Mouse (Mus musculus) hindbrain, embryonic 15.5 days (tissue): Measurements from ENCODE around the gene Rfc5. TPM values are rescaled to one million over a fixed set of nuclear protein-coding genes. Genes with fewer than 3 reads are reported as not detected.
A peak's percentile ranks its signal among the peaks of the same experiment; 100 is the strongest.
"Not testable (repeated sequence)": the region's sequence is repeated elsewhere in the genome, so short reads cannot be mapped to it uniquely, and the experiment has no call there.

Source experiments
- ATAC-seq: fragments of 200-750 bp; cut with Nextera tagmentation; 2 replicates; pipeline ENCODE4 v1.8.0; 2017; ENCODE audit warnings: low read depth, moderate number of reproducible peaks, moderate TSS enrichment; ENCODE audit not compliant: low FRiP score
- H3K27ac ChIP-seq: fragments of 300-500 bp; sonication (generic); replicated peaks from 2 replicates; pipeline ENCODE4 v1.5.1; 2015; ENCODE audit warnings: mild to moderate bottlenecking, inconsistent platforms
- H3K27me3 ChIP-seq: fragments of 300-500 bp; sonication (generic); 2 replicates; pipeline ENCODE4 v1.6.1; 2015; ENCODE audit warnings: control low read depth, inconsistent platforms
- H3K36me3 ChIP-seq: fragments of 300-500 bp; sonication (generic); 2 replicates; pipeline ENCODE4 v1.6.1; 2015; ENCODE audit warnings: control low read depth, inconsistent platforms
- H3K4me1 ChIP-seq: fragments of 300-500 bp; sonication (generic); replicated peaks from 2 replicates; pipeline ENCODE4 v1.6.1; 2015; ENCODE audit warnings: control low read depth, inconsistent platforms
- H3K4me2 ChIP-seq: fragments of 300-500 bp; sonication (generic); 2 replicates; pipeline ENCODE4 v1.6.1; 2015; ENCODE audit warnings: moderate library complexity, mild to moderate bottlenecking, inconsistent platforms
- H3K4me3 ChIP-seq: fragments of 300-500 bp; sonication (generic); 2 replicates; pipeline ENCODE4 v1.5.1; 2015; ENCODE audit warnings: mild to moderate bottlenecking, inconsistent platforms
- H3K9ac ChIP-seq: fragments of 300-500 bp; sonication (generic); 2 replicates; pipeline ENCODE4 v1.6.1; 2015; ENCODE audit warnings: inconsistent platforms
- H3K9me3 ChIP-seq: fragments of 300-500 bp; sonication (generic); 2 replicates; pipeline ENCODE4 v1.6.1; 2016; ENCODE audit warnings: control low read depth, inconsistent platforms
- WGBS: fragments of 180-500 bp; shearing (Covaris S2); methylation state at CpG from one replicate; pipeline ENCODE4 v1.1.7; 2015; 5-methylcytosine and 5-hydroxymethylcytosine counted together
- polyA plus RNA-seq: library from polyadenylated mRNA; unstranded; fragments of >200 nt; fragmentation: Nextera tagmentation; extraction: Ambion mirVana; gene quantifications from 2 replicates; pipeline ENCODE4 v1.2.1, GENCODE M21; 2015

Rfc5 gene
- polyA plus RNA-seq: 30.2 and 33.1 TPM in 2 replicates

DNA sequence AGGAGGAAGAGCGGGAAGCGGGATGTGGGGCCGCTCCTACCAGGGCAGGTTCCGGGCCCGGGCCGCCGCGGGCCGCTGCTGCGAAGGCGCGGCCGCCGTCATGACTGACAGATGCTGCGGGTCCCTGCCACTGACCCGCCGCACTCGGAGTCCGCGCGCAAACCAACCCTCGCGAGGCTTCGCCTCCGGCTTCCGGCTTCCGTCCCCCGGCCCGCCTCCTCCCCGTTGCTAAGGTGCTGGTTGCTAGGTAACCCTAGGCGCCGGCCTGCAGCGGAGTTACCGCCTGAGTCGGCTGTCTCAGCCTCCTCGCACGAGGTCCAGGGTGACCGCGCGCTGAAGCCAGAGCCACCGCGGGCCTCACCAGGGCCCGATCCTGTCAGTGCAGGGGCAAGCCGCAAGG is at the start of gene Rfc5:
Gene Rfc5, minus strand, starts transcription at position 171 of the 400 bp plus-strand sequence.
- Histone ChIP-seq H3K9ac (peak within 1 kb of the TSS; percentile 80), H3K27ac (peak within 1 kb of the TSS; percentile 76), H3K27me3 (no peaks in the 10 kb centered on the region), H3K4me1 (peaks cover 15% of the 10 kb centered on the region), H3K4me3 (peak within 1 kb of the TSS; percentile 92), H3K9me3 (no peaks in the 10 kb centered on the region), H3K4me2 (peak within 1 kb of the TSS; percentile 80), H3K36me3 (peaks cover 16% of the 10 kb centered on the region)
- ATAC-seq: peak; percentile 96
- WGBS: under 1% methylated on average over 44 of the region's 44 CpGs

DNA sequence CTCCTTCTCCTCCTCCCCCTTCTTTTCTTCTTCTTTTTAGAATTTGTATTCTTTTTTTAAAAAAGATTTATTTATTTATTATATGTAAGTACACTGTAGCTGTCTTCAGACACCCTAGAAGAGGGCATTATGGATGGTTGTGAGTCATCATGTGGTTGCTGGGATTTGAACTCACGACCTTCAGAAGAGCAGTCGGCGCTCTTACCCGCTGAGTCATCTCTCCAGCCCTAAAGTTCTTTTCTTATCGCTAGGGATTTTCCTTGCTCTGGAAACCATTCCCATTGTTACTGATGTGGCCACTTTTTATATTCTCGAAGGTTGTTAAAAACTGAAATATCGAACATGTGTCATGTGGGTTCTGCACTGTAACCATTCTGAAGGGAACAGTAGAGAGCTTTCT is 44.7 kb upstream of the Rfc5 start:
- not testable (repeated sequence) for H3K4me3 ChIP-seq, H3K27me3 ChIP-seq, H3K4me2 ChIP-seq, H3K9me3 ChIP-seq, ATAC-seq, H3K9ac ChIP-seq, H3K27ac ChIP-seq, H3K36me3 ChIP-seq, H3K4me1 ChIP-seq
- WGBS: 92% methylated on average over 7 of the region's 7 CpGs

DNA sequence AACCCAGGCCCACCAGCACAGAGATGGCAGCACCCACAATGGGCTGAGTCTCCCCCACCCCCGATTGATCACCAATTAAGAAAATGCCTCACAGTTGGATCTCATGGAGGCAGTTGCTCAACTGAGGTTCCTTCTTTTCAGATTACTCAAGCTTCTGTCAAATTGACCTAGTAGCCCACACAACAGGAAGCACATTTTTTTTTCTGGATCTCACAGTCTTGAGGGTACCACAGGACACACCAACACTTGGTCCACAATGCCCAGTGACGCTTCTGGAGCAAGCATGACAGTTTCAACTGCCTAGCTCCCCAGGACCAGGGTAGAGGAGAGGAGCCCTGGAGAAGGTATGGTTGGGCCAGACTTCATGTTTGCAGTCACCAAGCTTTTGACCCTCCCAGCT is 28.6 kb upstream of the Rfc5 start:
- H3K27me3 ChIP-seq: no peaks in the 10 kb centered on the region
- no peak overlapping the region for H3K27ac ChIP-seq
- WGBS: 76% methylated on average over 2 of the region's 2 CpGs
- no peaks in the 10 kb centered on the region for H3K9me3 ChIP-seq
- H3K36me3 ChIP-seq: no peaks in the 10 kb centered on the region
- no peak for ATAC-seq
- H3K4me1 ChIP-seq: peaks cover 29% of the 10 kb centered on the region
- H3K4me3 ChIP-seq: no peak overlapping the region
- H3K4me2 ChIP-seq: no peak overlapping the region
- no peak overlapping the region for H3K9ac ChIP-seq

DNA sequence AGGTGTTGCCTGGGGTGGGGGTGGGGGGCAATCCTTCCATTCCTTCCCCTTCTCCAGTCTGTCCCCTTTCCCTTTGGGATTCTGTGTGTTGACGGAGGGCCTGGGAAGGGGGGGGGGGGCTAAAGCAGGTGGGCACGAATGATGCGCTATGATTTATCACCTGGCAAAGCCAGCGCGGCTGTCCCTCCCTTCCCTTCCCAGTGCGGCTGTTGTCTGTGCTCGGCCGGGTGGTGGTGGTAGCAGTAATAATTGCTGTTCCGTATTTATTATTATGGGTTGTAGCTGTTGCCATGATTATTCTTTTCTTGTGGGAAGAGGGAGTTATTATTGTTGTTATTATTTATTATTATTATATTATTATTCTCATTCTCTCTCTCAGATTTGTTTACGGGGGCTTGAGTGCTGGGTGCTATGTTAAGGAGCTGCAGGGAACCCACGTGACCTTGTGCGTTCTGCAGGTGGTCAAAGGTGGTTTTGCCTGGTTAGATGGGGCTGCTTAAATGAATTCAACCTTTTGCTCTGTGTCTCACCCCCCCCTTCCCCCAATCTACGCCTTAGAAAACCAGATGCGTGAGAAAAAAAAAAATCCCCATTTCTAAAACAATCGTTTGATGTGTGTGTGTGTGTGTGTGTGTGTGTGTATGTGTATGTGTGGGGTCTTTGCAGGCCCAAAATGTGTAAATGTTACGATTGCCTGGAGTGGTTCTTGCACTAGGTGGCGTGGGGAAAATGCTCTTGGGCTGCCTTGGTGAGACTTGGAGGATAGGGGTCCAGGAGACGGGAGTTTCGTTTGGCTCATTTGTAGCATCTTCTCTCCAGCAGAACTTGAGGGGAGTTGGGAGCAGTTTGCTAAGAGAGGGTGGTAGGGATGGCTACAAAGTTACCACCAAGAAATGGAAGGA is 26.4 kb upstream of the Rfc5 start:
- Histone ChIP-seq H3K36me3 (no peaks in the 10 kb centered on the region), H3K4me2 (peak overlapping the region; percentile 80), H3K4me3 (peak overlapping the region; percentile 83), H3K4me1 (peaks cover 29% of the 10 kb centered on the region), H3K27me3 (no peaks in the 10 kb centered on the region), H3K9ac (peak overlapping the region; percentile 83), H3K9me3 (no peaks in the 10 kb centered on the region), H3K27ac (peak overlapping the region; percentile 100)
- 19% methylated on average over 19 of the region's 19 CpGs for WGBS
- ATAC-seq: 0 out of 2 replicates have a peak, but pooled peaks have one; percentile 13

DNA sequence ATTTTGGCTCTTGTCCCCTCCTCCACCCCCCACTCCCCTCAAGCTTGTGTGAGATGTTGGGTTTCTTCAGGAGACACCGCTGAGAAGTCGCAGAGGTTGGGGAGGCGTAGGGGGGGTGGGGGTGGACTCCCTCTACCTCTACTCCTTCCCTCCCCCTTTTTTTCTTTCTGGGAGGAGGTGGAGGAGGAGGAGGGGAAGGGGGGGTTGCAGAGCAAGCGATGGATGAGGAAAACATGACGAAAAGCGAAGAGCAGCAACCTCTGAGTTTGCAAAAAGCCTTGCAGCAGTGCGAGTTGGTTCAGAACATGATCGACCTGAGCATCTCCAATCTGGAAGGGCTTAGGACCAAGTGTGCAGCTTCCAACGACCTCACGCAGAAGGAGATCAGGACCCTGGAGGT is 25.8 kb upstream of the Rfc5 start:
- Histone ChIP-seq H3K4me2 (peak overlapping the region; percentile 80), H3K9me3 (no peaks in the 10 kb centered on the region), H3K4me1 (peaks cover 29% of the 10 kb centered on the region), H3K9ac (peak overlapping the region; percentile 83), H3K27ac (peak overlapping the region; percentile 100), H3K36me3 (no peaks in the 10 kb centered on the region), H3K4me3 (peak overlapping the region; percentile 83), H3K27me3 (no peaks in the 10 kb centered on the region)
- 1% methylated on average over 10 of the region's 10 CpGs for WGBS
- ATAC-seq: peak; percentile 47

DNA sequence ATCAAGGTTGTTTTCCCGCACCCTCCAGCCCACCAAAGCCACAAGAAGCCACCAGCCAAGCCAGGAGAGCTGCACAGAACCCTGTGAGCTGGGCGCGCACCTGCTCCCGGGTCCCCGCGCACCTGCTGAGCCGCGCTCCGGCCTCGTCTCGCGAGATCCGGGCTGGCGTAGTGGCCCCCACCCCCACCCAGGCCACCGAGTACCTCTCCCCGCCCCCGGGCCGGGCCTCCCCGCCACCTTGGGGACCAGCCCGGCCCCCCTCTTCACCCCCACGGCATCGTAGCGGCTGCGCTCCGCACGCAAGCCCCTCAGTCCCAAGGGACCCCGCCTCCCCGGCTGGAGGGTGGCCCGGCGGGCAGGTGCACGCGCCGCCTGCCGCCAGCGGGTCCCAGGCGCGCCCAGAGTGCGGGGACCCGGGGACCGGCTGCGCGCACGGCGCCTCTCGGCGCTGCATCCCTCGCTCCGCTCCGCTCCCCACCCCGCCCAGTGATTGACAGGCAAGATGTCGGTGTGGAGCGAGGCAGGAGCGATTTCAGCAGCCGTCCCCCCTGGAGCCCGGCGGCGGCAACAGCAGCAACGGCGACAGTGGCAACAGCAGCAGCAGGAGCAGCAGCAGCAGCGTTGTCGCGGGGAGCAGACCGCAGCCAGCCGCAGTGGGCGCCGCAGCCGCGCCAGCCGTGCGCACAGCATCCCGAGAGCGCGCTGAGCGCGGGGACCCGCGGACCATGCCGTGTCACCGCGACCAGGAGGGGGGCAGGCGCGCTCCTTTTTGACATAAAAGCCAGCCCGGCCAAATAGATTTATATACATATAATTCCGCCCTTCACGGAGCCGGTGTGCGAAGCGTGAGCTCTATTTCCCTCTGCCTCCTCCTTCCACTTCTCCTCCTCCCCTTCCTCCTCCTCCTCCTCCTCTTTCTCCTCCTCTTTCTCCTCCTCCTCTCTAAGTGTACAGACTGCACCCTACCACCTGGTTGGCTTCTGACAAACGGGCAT is 25.0 kb upstream of the Rfc5 start, which contains the start of gene Ksr2:
Gene Ksr2, plus strand, starts transcription at position 494 of the 995 bp plus-strand sequence.
- H3K9ac ChIP-seq: peak within 1 kb of the TSS; percentile 83
- ATAC-seq: peak; percentile 91
- 0% methylated on average over 85 of the region's 89 CpGs for WGBS
- H3K4me1 ChIP-seq: peaks cover 29% of the 10 kb centered on the region
- no peaks in the 10 kb centered on the region for H3K27me3 ChIP-seq
- H3K27ac ChIP-seq: peak within 1 kb of the TSS; percentile 100
- no peaks in the 10 kb centered on the region for H3K36me3 ChIP-seq
- H3K4me2 ChIP-seq: peak within 1 kb of the TSS; percentile 80
- H3K9me3 ChIP-seq: no peaks in the 10 kb centered on the region
- peak within 1 kb of the TSS; percentile 83 for H3K4me3 ChIP-seq

DNA sequence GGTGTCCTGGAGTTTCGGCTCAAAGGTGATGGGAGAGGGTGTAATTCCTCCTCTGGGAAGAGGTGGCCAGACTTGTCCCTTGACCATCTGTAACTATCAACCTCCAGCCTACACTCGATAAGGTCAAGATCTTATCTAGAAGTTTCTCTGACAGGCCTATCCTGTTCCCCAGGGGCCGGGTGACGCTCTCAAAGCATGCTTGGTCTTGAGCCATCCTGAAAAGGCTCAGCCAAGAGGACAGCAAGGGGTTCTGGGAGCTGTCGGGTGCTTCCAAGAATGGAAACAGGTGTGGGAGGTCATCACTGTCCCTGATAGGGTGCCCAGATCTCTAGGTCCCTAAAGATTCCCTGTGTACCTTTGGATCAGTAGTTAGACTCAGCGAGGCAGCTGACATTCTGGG is 20.5 kb upstream of the Rfc5 start:
- Histone ChIP-seq H3K4me2 (no peak overlapping the region), H3K9ac (no peak overlapping the region), H3K9me3 (no peaks in the 10 kb centered on the region), H3K27ac (no peak overlapping the region), H3K27me3 (no peaks in the 10 kb centered on the region), H3K4me1 (peaks cover 8% of the 10 kb centered on the region), H3K4me3 (no peak overlapping the region), H3K36me3 (no peaks in the 10 kb centered on the region)
- WGBS: 75% methylated on average over 6 of the region's 6 CpGs
- no peak for ATAC-seq

DNA sequence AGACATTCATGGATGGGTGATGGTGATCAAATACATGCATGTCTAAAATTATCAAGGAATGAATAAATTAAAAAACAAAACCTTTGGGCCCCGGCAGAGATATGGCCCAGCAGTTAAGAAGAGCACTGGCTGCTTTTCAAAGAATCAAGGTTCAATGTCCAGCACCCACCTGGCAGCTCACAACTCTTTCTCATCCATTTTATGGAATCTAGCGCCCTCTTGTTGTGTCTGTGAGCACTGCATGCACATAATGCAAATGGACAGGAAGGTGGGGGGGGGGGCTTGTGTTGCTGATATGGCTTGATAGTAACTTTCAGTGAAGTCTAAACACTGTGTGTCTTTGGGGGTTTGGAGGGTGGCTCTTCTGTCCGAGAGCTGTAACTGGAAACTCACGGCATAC is 19.4 kb upstream of the Rfc5 start:
- peaks cover 6% of the 10 kb centered on the region for H3K4me1 ChIP-seq
- no peaks in the 10 kb centered on the region for H3K36me3 ChIP-seq
- H3K9me3 ChIP-seq: no peaks in the 10 kb centered on the region
- no peaks in the 10 kb centered on the region for H3K27me3 ChIP-seq
- no peak overlapping the region for H3K4me2 ChIP-seq
- no peak overlapping the region for H3K4me3 ChIP-seq
- 71% methylated on average over 4 of the region's 4 CpGs for WGBS
- no peak overlapping the region for H3K27ac ChIP-seq
- ATAC-seq: no peak
- H3K9ac ChIP-seq: no peak overlapping the region

DNA sequence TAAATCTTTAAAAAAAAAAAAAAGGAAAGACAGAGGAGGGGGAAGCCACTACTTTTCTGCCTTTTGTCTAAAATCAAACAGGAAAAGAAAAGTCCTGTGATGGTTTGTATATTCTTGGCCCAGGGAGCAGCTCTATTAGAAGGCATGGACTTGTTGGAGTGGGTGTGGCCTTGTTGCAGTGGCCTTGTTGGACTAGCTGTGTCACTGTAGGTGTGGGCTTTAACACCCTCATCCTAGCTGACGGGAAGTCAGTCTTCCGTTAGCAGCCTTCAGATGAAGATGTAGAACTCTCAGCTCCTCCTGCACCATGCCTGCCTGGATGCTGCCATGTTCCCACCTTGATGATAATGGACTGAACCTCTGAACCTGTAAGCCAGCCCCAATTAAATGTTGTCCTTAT is 15.8 kb upstream of the Rfc5 start:
- WGBS: 93% methylated on average over 2 of the region's 2 CpGs
- not testable (repeated sequence) for H3K9ac ChIP-seq, ATAC-seq

DNA sequence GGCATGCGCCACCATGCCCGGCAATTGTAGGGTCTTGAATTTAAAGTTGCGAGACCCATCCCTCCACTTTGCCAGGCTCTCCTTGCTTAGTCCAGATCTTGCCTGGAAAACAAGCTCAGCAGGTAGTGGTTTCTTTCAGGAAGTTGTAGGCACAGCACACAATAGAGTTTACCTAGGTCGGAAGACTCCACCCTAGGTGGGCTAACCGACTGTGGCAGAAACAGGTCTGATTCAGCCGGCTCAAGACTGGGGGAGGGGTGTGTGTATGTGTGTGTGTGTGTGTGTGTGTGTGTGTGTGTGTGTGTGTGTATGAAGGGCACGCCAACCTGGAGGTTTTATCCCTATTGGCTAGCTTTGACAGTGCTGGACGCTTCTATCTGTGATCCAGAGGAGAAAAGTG is 14.8 kb upstream of the Rfc5 start:
- WGBS: 90% methylated on average over 8 of the region's 8 CpGs
- H3K4me3 ChIP-seq: no peak overlapping the region
- H3K4me1 ChIP-seq: no peaks in the 10 kb centered on the region
- no peak overlapping the region for H3K27ac ChIP-seq
- no peaks in the 10 kb centered on the region for H3K27me3 ChIP-seq
- H3K4me2 ChIP-seq: no peak overlapping the region
- H3K36me3 ChIP-seq: no peaks in the 10 kb centered on the region
- no peaks in the 10 kb centered on the region for H3K9me3 ChIP-seq
- H3K9ac ChIP-seq: no peak overlapping the region
- no peak for ATAC-seq

More for the DNA sequence above, 15.8 kb upstream of the Rfc5 start:
- not testable (repeated sequence) for H3K27me3 ChIP-seq, H3K4me2 ChIP-seq, H3K36me3 ChIP-seq, H3K9me3 ChIP-seq, H3K4me1 ChIP-seq, H3K27ac ChIP-seq, H3K4me3 ChIP-seq

DNA sequence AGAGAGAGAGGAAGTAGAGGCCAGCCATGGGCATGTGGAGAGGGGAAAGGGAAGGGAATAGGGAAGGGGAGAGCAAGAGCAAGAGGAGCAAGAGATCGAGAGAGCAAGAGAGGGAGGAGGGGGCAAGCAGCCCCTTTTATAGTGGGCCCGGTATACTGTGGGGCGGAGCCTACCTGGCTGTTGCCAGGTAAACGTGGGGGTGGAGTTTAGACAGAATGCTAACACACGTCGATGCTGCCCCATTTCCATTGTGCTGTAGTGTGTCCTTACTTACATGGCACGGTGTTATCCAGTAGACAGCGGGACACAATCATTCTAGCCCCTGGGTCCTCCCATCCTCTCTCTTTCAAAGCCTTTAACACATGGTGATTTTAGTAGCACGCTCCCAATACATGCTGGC is 10.4 kb upstream of the Rfc5 start:
- Histone ChIP-seq H3K9ac (no peak overlapping the region), H3K9me3 (no peaks in the 10 kb centered on the region), H3K4me2 (no peak overlapping the region), H3K27ac (no peak overlapping the region), H3K4me1 (no peaks in the 10 kb centered on the region), H3K27me3 (no peaks in the 10 kb centered on the region), H3K4me3 (no peak overlapping the region), H3K36me3 (no peaks in the 10 kb centered on the region)
- ATAC-seq: no peak
- 81% methylated on average over 9 of the region's 9 CpGs for WGBS
